Mouse (Mus musculus) G1E (cell line): Measurements from ENCODE around the gene Olfr156. TPM values are rescaled to one million over a fixed set of nuclear protein-coding genes. Genes with fewer than 3 reads are reported as not detected.

Source experiments
- ATAC-seq: 2 replicates; pipeline ENCODE4 v1.8.0; 2016; ENCODE audit warnings: mild to moderate bottlenecking; ENCODE audit not compliant: insufficient number of reproducible peaks, poor library complexity, low FRiP score, severe bottlenecking; ENCODE audit errors: extremely low read depth
- DNase-seq: peaks from one replicate; pipeline ENCODE4 v3.0.0; 2012; ENCODE audit warnings: low spot score
- H3K27me3 ChIP-seq: 2 replicates; pipeline ENCODE4 v1.6.1; 2012; ENCODE audit warnings: mild to moderate bottlenecking, low read length, inconsistent platforms; ENCODE audit not compliant: insufficient read depth
- H3K36me3 ChIP-seq: replicated peaks from 2 replicates; pipeline ENCODE3; 2012; ENCODE audit warnings: mild to moderate bottlenecking, inconsistent platforms
- H3K4me1 ChIP-seq: 2 replicates; pipeline ENCODE4 v1.6.1; 2012; ENCODE audit warnings: low read depth, low read length, inconsistent platforms, mixed read lengths; ENCODE audit not compliant: insufficient read depth
- H3K4me3 ChIP-seq: 2 replicates; pipeline ENCODE4 v1.5.1; 2012; ENCODE audit warnings: low read depth, mild to moderate bottlenecking, inconsistent platforms, low read length, moderate library complexity, mixed read lengths
- H3K9me3 ChIP-seq: replicated peaks from 2 replicates; pipeline ENCODE4 v1.6.1; 2012; ENCODE audit warnings: inconsistent platforms
- CTCF ChIP-seq: IDR thresholded peaks from 2 replicates; pipeline ENCODE4 v1.5.1; 2012; ENCODE audit warnings: low read depth, low read length, inconsistent platforms, mixed read lengths
- GATA1 ChIP-seq: IDR thresholded peaks from 2 replicates; pipeline ENCODE4 v1.6.1; 2012; ENCODE audit warnings: borderline replicate concordance, low read length, inconsistent platforms, mixed read lengths
- GATA2 ChIP-seq: IDR thresholded peaks from 2 replicates; pipeline ENCODE4 v1.6.1; 2012; ENCODE audit warnings: low read depth, low read length, inconsistent platforms, borderline replicate concordance
- POLR2AphosphoS5 ChIP-seq: IDR thresholded peaks from 2 replicates; pipeline ENCODE4 v1.6.1; 2012; ENCODE audit warnings: low read depth, low read length, inconsistent platforms; ENCODE audit not compliant: insufficient replicate concordance
- TAL1 ChIP-seq: conservative IDR thresholded peaks from 2 replicates; pipeline ENCODE4 v1.6.1; 2012; ENCODE audit warnings: low read depth, low read length, inconsistent platforms, mixed read lengths
- polyA plus RNA-seq: library from polyadenylated mRNA; stranded (reverse); fragments of >175 nt; gene quantifications from 2 replicates; pipeline ENCODE4 v1.2.3, GENCODE M21; 2012
- total RNA-seq, 2 experiments: library from RNA; stranded (forward) in 1 of 2; stranded (reverse) in 1 of 2; fragments of 200-1000 nt in 1 of 2; fragments of >200 nt in 1 of 2; fragmentation: Nextera tagmentation in 1 of 2; gene quantifications; 2 replicates each; pipeline ENCODE4 v1.2.3; 2014 to 2017

Olfr156 gene
- total and polyA plus RNA-seq, 3 experiments = 0.05 TPM; not detected in 2

GRCm38 (mm10) chr4:43851265-43851664, 27.6 kb upstream of the Olfr156 start, which contains the start of gene Olfr155:
TSS of gene Olfr155 (plus strand) at chr4:43851565.
- H3K9me3 ChIP-seq = no peaks in the 10 kb centered on the region
- peaks cover 11% of the 10 kb centered on the region for H3K27me3 ChIP-seq
- DNase-seq = no peak
- H3K4me3 ChIP-seq = no peak within 1 kb of the TSS
- no peaks in the 10 kb centered on the region for H3K4me1 ChIP-seq
- no peak for ATAC-seq
- H3K36me3 ChIP-seq = no peaks in the 10 kb centered on the region
- TF ChIP-seq TAL1 = no peak
- no peak for TF ChIP-seq POLR2AphosphoS5
- TF ChIP-seq GATA1 = no peak
- TF ChIP-seq GATA2 = no peak
- TF ChIP-seq CTCF = no peak

- Histone ChIP-seq H3K27me3 (peaks cover 2% of the 10 kb centered on the region), H3K36me3 (no peaks in the 10 kb centered on the region), H3K4me3 (no peak within 1 kb of the TSS), H3K9me3 (no peaks in the 10 kb centered on the region), H3K4me1 (no peaks in the 10 kb centered on the region)
- no peak for ATAC-seq
- no peak for DNase-seq
- no peak for TF ChIP-seq TAL1
- no peak for TF ChIP-seq GATA1
Observed at GRCm38 (mm10) chr4:43840101-43840500, 16.4 kb upstream of the Olfr156 start, which contains the start of gene Olfr157. TSS of gene Olfr157 (minus strand) at chr4:43840201.

GRCm38 (mm10) chr4:43838326-43838725, 14.6 kb upstream of the Olfr156 start:
- peaks cover 2% of the 10 kb centered on the region for H3K27me3 ChIP-seq
- ATAC-seq = no peak
- H3K4me1 ChIP-seq = no peaks in the 10 kb centered on the region
- no peak for DNase-seq
- H3K36me3 ChIP-seq = no peaks in the 10 kb centered on the region
- no peak overlapping the region for H3K4me3 ChIP-seq
- H3K9me3 ChIP-seq = no peaks in the 10 kb centered on the region
- TF ChIP-seq POLR2AphosphoS5 = no peak
- no peak for TF ChIP-seq GATA1
- TF ChIP-seq TAL1 = no peak
- TF ChIP-seq CTCF = no peak
- no peak for TF ChIP-seq GATA2

- no peak for DNase-seq
- no peak overlapping the region for H3K4me3 ChIP-seq
Observed at GRCm38 (mm10) chr4:43834749-43835148, 11.1 kb upstream of the Olfr156 start.

GRCm38 (mm10) chr4:43833752-43834151, 10.1 kb upstream of the Olfr156 start:
- Histone ChIP-seq H3K9me3 (no peaks in the 10 kb centered on the region), H3K4me3 (no peak overlapping the region), H3K27me3 (no peaks in the 10 kb centered on the region; the same call in 1 of the 2 replicates), H3K4me1 (no peaks in the 10 kb centered on the region), H3K36me3 (no peaks in the 10 kb centered on the region)
- ATAC-seq = no peak
- no peak for TF ChIP-seq TAL1
- no peak for TF ChIP-seq POLR2AphosphoS5
- TF ChIP-seq CTCF = no peak
- no peak for TF ChIP-seq GATA1
- no peak for TF ChIP-seq GATA2
- DNase-seq = no peak

More at GRCm38 (mm10) chr4:43834749-43835148, 11.1 kb upstream of the Olfr156 start:
- Histone ChIP-seq H3K27me3 (no peaks in the 10 kb centered on the region; the same call in none of the 2 replicates), H3K36me3 (no peaks in the 10 kb centered on the region), H3K9me3 (no peaks in the 10 kb centered on the region), H3K4me1 (no peaks in the 10 kb centered on the region)
- TF ChIP-seq TAL1 = no peak
- no peak for ATAC-seq

GRCm38 (mm10) chr4:43832031-43832430, 8.3 kb upstream of the Olfr156 start:
- no peak for ATAC-seq
- H3K4me1 ChIP-seq = no peaks in the 10 kb centered on the region
- no peaks in the 10 kb centered on the region for H3K36me3 ChIP-seq
- H3K9me3 ChIP-seq = no peaks in the 10 kb centered on the region
- no peaks in the 10 kb centered on the region for H3K27me3 ChIP-seq
- H3K4me3 ChIP-seq = no peak overlapping the region
- no peak for DNase-seq
- TF ChIP-seq GATA1 (no peak), GATA2 (no peak), POLR2AphosphoS5 (no peak), CTCF (no peak), TAL1 (no peak)

- Histone ChIP-seq H3K36me3 (no peaks in the 10 kb centered on the region), H3K9me3 (no peaks in the 10 kb centered on the region), H3K4me1 (no peaks in the 10 kb centered on the region), H3K27me3 (no peaks in the 10 kb centered on the region), H3K4me3 (no peak overlapping the region)
- TF ChIP-seq CTCF = no peak
- TF ChIP-seq GATA1 = no peak
- no peak for TF ChIP-seq POLR2AphosphoS5
- TF ChIP-seq GATA2 = no peak
- TF ChIP-seq TAL1 = no peak
- DNase-seq (no peak), ATAC-seq (no peak)
Observed at GRCm38 (mm10) chr4:43828806-43829205, 5.1 kb upstream of the Olfr156 start.
